Mouse (Mus musculus): ENCODE measurements around the gene Pip4k2c.

The Pip4k2c gene

DNA sequence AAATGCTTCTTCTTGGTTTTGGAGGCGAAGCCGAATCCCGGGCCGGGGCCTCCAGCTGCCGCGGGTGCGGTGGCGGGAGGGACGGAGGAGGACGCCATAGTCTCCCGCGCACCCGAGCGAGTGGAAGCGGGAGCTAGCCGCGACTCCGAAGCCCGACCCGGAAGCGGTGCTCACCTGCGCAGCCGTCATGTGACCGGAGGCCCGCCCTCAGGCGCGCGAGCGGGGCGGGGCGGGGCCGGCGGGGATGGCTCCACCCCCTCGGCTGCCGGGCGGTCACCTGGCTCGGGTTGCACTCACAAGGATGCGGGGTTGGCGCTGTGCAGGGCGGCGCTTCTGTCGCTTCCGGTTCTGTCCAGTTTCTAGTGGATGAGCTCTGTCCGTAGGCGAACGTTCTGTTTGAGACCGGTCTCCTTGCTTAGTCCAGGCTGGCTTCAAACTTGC lies at the start of gene Pip4k2c:
TSS of gene Pip4k2c (minus strand) at position 172 of the 441 bp plus-strand sequence.
- peak; percentile 83 for DNase-seq (ENCODE audit: low spot score)

DNA sequence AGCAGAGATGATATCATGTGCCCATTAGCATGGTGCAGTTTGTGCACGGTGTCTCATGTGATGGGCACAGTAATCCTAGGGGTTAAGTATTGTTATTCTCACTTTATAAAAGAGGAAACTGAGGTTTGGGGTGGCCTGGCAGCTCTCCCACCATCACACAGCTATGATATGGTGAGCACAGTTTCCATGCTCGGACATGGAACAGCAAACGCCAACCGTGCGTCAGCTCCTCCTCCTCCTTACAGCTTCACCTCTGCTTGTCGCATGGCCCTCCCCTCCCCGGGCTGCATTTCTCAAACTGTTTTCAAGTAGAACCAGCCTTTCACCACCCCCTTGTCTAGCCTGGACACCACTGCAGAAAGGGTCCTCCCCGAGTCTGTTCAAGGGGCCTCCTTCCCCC lies 47.1 kb upstream of the Pip4k2c start:
- no peak for DNase-seq (ENCODE audit: low spot score)

DNA sequence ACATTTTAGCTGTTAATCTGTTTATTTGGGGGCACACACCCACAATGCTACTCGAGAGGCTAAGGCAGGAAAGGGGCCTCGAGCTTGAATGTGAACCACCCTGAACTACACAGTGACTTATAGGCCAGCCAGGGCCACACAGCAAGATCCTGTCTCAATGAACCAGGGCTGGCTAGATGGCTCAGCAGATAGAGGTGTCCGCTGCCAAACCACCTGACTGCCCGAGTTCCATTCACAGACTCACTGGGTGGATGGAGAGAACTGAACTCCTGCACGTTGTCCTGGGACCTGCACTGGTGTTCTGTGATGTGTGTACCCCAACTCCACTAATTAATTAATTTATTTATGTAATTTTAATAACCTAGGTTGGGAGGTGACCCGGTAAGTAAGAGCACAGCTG lies 46.4 kb upstream of the Pip4k2c start:
- DNase-seq (ENCODE audit: low spot score) = no peak

DNA sequence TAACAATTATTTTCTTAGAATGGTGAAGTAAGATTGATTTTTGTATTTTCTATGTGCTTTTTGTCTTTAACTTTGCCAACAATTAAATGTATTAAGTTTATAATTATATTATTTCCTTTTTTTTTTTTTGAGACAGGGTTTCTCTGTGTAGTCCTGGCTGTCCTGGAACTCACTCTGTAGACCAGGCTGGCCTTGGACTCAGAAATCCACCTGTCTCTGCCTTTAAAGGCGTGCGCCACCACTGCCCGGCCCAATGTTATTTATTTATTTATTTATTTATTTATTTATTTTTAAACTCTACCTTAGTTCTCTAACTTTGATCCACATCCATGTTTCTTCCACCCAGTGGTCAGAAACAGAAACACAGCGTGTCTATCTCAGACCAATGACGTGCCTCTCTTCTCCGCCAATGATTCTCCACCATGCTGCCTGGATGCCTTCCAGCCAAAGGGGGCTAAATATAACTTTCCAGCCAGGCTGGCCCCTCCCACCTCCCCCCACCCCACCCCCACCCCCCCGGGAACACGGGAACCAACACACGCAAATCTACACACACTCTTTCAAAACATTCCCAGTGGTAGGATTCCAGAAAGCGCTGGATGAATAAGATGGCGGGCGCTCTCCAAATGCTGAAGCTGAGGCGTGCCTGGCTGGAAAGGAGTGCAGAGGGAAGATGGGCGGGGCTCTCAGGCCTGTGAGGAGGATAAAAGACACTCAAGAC lies 44.4 kb upstream of the Pip4k2c start:
- peak; percentile 77 for DNase-seq (ENCODE audit: low spot score)

DNA sequence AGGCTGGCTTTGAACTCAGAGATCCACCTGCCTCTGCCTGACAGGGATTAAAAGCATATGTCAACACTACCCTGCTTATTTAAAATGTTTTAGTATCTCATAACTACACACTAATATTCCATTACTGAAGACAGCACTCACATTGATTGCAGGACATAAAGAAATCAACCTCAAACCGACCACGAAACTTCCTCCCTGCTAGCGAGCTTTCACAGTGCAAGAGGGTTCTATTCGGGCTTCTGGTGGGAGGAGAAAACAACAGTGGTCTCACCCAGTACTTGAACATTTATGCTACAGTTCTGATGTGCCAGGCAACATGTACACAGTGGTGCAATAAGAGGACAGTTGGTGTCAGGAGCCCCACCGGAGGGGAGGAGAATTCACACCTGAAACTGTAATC lies 39.4 kb upstream of the Pip4k2c start:
- DNase-seq (ENCODE audit: low spot score) = no peak

DNA sequence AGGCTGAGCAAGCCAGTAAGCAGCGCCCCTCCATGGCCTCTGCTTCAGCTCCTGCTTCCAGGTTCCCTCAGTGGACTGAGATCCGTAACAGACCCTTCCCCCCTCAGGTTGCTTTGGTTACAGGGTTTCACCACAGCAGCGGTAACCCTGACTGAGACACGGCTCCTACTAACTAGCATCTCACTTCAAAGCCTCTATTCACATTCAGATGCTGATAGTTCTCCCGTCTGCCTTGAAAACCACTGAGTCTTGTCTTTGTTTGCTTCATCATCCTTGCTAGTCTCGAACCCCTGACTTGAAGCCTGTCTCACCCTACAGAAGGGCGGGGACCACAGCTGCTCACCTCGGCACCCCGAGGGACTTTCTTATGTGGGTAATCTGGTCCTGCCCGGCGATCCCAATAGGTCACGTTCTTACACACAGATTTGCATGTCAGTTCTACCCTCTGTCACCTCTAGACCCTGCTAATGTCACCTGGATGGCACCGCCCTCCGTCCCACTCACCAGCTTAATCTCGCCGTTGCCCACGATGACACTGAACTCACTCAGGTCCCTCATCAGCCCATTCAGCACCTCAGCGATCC lies 26.9 kb upstream of the Pip4k2c start:
- DNase-seq (ENCODE audit: low spot score) = no peak

DNA sequence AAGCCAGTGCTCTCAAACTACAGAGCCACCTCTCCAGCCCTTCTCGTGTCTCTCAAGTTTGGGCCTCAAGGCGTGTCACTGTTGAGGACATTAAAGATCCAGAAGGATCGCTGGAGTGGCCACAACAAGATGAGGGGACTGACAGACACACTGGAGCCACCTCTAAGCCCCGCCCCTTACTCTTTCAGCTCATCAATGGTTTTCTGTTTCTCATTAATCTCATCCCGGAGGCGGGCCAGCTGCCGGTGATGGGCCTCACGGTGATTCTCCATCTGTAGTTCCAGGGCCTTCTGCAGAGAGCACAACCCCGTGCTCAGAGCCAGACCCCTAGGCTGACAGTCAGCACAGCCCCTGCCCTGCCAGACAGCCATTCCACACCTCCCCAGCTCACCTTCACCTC lies 25.2 kb upstream of the Pip4k2c start:
- DNase-seq (ENCODE audit: low spot score) = no peak

DNA sequence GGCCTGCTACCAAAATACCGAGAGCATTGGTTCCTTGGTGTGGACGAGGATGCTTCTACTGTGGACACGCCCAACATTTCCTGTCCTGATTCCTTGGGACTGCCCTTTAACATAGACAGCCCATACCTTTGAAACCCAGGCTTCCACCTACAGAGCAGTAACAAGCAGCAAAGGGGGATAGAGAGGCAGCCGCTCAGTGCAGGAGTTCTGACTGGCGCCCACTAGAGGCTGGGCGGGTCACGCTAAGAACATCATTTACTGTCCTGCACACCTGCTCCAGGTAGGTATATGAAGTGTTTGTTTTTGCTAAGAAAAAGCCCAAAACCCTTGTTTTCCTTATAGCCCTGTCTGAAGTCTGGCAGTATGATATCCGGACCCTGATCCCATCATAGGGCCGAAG lies 21.8 kb upstream of the Pip4k2c start:
- peak; percentile 18 for DNase-seq (ENCODE audit: low spot score)

DNA sequence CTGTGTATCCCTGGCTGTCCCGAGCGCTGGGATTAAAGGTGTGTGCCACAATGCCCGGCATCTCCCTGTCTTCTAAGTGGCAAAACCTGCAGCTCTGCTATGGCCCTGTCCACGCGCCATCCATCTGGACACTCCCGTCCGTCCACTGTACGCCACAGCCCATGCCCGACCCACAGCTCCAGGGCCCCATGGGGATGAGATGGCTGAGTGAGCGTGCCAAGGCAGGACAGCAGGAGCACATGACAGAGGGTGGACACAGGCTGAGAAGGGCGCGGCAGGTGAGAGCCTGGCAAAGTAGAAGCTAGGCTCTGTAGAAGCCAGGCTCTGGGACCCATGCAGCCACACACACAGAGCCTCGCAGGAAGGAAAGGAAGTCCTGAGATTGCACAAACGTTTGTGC lies 20.4 kb upstream of the Pip4k2c start:
- DNase-seq (ENCODE audit: low spot score) = no peak

DNA sequence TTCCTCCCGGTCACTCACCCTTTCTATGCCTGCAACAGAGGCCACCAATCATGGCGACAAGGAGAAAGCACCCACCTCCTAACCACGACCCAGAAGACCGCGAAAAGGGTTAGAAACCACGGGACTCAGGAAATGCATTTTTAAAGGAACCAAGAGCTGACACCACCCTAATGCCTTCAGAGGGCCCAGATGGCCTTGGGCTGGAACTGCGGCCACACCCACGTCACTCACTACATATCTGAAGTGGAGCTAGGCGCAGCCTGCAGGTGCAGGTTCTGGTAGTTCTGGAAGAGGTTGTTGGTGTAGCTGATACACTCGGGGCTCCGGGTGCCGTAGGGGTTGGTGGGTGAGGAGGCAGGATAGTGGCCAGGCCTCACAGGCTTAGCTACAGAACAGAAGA lies 19.3 kb upstream of the Pip4k2c start:
- no peak for DNase-seq (ENCODE audit: low spot score)

DNA sequence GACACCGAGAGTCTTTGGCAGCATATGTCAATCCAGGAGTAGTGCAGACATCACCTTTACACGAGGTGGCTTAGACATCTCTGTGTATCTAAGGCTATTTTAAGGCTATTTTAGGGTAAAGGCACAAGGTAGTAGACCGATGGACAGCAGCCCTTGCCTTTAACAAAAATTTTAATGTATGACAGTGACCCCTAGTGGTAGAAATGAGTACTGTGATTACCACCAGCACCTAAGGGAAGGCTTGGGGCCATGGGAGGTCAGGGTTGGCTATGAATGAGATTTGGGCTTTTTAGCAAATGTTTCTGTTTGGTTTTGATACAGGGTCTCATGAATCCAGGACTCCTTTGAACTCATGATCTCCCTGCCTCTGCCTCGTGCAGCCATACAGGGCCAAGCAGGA lies 17.5 kb upstream of the Pip4k2c start:
- peak; percentile 94 for DNase-seq (ENCODE audit: low spot score)

DNA sequence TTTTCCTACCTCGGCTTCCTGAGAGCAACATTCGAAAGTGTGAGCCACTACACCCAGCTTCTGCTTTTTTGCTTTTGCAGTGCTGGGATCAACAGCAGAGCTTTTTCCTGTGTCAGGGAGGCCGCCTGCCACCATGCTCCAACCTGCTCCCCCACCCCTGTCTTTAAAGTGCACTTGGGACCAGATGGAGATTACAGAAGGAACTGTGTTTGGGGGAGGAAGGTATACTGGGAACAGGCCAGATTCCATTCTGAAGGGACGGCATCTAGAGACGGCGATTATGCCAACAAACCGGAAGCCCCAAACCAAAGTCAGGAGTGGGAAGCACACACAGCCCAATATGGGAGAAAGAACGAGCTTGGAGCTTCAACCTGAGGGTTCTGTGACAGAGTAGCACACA lies 15.8 kb upstream of the Pip4k2c start:
- DNase-seq (ENCODE audit: low spot score) = no peak

DNA sequence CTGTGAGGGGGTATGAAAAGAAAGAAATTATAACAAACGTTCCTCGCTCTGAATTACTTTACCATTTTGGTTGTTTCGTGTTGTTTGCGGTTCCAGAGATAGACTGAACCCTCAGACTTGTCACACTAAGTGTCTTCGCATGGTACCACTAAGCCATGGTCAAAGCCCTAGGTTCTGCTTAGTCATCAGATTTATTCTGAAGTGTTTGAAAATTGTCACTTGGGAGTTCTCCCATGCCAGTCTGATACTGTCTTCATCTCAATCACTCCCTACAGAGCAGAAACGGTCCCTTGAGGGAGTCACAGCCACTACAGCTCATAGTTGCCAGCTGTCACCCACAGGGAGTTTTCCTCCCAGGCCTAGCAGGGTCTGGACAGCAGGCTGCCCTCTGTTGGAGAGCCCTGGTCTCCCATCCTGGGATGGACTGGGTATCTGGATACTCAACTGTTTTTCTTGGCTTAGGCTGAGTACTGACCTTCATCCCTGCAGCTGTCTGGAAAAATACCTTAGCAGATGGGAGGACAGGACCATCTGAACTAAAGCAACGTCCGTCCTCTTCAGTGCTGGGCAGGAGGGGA lies 15.0 kb upstream of the Pip4k2c start:
- peak; percentile 60 for DNase-seq (ENCODE audit: low spot score)

DNA sequence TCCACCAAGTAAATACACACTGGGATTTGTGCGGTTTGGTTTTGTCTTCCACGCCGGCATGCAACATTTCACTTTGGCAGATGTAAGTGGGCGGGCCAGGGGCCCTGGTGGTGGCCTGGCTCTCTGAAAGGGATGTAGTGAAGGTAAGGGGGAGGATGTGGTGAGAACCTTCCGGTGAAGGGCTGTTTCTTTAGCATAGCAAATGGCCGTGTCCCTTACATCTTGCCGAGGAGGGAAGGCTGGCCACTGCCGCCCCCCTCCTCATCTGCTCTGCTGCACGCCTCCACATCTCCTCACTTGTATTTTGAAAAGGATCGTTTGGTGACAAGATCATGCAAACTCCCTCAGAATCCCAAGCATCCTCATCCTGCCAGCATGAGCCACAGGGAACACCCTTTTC lies 14.3 kb upstream of the Pip4k2c start:
- no peak for DNase-seq (ENCODE audit: low spot score)

DNA sequence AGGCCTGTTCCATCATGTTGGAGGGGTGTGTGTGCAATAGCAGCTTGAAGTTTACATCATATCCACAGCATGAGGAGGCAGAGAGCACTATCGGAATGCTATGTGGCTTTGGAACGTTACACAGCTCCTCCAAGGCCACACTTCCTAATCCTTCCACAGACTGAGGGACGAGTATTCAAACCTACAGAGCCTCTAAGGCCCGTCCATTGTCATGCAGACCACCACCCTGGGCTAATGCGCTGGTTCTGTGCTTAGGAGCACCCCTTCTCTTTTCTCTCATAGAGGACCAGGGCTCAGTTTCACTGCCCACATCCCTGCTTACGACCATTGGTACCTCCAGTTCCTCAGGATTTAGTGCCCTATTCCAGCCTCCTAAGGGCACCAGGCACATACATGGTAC lies 13.8 kb upstream of the Pip4k2c start:
- DNase-seq (ENCODE audit: low spot score) = no peak

DNA sequence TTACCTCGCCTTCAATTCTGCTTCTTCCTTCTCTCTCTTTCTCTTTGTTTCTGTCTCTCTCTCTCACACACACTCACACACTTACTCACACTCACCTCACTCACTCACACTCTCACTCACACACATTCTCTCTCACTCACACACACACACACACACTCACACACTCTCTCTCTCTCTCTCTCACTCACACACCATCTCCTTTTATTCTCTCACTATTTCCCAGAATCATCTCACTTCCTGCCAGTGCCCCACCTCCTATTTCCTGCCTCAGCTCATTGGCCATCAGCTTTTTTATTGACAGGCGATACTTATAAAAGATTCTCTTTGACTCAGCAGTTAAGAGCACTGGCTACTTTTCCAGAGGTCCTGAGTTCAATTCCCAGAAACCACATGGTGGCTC lies 7.0 kb upstream of the Pip4k2c start:
- DNase-seq (ENCODE audit: low spot score) = no peak

DNA sequence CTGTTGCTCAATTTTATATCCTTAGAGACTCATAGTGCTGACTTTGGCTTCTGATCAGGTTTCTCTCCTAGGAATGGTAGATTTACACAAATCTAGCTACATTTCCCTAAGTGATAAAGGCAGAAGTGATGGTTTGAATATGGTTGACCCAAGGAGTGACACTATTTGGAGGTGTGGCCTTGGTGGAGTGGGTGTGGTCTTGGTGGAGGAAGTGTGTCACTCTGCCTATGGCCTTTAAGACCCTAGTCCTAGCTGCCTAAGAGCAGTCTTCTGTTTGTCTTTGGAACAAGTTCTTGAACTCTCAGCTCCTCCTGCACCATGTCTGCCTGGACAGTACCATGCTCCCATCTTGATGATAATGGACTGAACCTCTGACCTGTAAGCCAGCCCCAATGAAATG lies 5.8 kb upstream of the Pip4k2c start:
- no peak for DNase-seq (ENCODE audit: low spot score)

DNA sequence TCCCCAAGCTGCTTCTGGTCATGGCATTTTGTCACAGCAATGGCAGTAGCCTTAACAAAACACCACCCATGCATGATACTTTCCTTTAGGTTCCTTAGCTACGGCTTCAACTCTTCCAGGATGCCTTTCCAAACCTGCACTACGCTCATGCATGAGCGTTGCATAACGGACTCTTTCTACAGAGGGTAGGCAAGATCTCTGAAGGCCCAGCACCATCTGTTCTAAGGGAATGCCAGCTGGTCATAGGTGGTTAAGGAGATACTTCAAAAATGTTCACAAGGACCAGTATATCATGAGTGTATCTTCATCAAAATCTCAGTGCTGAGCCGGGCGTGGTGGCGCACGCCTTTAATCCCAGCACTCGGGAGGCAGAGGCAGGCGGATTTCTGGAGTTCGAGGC lies 5.1 kb upstream of the Pip4k2c start:
- no peak for DNase-seq (ENCODE audit: low spot score)

DNA sequence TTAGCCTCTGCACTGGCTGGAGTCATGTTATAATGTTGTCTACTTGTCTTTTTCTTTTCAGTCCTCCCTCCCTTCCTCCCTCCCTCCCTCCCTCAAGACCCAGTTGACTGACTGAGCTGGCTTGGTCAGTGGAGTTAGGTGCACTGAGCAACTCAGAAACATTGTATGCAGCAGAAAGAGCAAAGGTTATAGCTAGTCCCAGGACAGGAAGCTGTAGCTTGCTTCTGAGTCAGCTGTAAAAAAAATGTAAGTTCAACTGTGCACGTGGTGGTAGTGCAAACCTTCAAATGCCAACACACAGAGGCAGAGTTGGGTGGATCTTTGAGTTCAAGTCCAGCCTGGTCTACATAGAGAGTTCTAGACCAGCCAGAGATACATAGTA lies 3.0 kb upstream of the Pip4k2c start:
- no peak for DNase-seq (ENCODE audit: low spot score)

DNA sequence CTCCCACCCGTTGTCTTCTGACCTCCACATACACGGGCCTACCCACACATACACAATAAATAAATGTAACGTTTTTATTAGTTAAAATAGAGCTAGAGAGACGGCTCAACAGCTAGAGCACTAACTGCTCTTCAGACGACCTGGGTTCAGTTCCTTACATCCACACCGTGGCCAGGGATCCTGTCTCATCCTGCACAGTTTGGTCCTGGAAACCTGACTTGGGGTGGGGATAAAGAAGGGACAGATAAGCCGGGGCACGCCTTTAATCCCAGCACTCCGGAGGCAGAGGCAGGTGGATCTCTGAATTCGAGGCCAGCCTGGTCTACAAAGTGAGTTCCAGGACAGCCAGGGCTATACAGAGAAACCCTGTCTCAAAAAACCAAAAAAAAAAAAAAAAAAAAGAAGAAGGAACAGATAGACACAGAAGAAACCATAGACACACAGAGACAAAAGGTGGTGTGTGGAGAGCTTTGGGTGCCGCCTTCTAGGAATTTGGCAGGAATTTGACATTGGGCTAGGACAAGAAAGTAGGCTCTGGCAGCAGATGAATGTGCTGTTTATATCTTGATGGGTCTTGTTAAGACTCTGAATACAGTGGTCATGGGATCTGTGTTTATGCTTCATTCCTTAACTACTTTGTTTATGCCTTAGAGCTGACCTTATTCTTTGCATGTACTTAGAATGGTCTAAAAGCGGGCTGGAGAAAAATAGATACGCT lies 2.5 kb upstream of the Pip4k2c start:
- no peak for DNase-seq (ENCODE audit: low spot score)

DNA sequence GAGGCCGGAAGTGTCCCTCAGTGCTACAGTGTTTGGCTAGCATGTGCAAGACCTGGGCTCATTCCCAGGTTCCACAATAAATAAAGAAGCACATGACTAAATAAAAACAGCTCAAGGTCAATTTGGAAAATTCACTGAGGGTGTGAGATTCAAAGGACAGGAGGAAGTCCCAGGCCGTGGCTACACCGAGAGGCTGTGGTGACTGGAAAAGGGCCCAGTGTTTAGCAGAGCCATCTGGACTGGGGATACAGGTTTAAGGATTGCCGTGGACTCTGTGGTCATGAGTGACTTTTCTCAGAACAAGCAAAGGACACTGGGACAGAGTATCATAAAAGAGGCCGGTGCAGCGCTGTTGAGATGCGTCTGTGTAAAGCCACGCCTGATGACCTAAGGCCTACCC lies 1.9 kb upstream of the Pip4k2c start:
- no peak for DNase-seq (ENCODE audit: low spot score)

DNA sequence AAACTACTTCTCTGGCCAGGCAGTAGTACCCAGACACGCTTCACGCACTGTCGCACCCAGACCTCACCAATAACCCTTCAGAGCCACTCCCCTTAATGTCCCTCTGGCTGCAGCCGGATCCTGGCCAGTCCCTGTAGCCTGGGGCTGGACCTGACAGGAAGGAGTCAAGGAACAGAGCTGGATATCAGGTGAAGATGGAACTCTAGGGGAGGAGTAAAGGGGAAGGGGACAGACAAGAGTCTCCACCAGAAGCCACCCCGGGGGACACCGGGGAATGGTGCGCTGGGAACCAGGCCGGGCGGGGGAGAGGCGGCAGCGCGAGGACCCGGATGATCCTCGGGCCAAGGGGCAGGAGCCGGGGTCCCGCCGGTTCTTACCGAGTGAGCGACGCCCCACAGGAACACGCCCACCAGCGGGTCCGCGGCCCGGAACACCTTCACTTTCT lies 402 bp downstream of the Pip4k2c start:
- peak; percentile 54 for DNase-seq (ENCODE audit: low spot score)

DNA sequence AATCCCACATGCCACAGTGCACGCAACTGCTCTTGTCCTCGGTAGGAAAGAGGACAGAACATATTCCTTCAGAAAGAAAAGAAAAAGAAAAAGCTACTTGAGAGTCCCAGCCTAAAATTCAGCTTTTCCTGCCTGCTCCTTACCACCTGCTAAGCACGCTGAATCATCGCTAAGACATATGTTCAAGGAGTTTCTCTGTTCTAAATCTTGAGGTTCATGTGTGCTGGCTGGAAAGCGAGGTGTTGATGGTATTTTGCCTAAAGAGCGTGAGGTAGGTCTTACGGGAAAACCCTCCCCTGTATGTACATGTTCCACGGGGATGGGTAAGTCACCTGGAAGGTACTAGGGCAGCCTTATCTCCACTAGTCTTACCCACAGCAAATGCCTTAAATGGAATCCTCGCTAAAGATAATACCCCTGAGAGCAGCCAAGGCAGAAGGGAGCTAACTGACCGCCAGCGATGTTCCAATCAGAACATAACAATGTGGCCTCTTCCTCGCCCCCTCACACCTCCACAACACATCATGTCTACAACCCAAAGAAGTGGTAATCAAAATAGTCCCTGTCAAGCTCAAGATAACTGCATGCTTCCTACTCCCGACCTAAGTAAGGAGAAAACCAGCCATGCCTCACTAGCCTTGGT lies 1.3 kb downstream of the Pip4k2c start:
- DNase-seq (ENCODE audit: low spot score) = no peak
